Mouse (Mus musculus) lung, embryonic 16.5 days (tissue): ENCODE measurements around the gene Ccdc93. TPM values are rescaled to one million over a fixed set of nuclear protein-coding genes. Genes with fewer than 3 reads are reported as not detected.

ENCODE experiments used
- ATAC-seq: fragments of 200-750 bp; cut with Nextera tagmentation; 2 replicates; pipeline ENCODE4 v1.8.0; 2017; ENCODE audit warnings: low read depth, mild to moderate bottlenecking, moderate library complexity
- H3K27ac ChIP-seq: fragments of 300-500 bp; sonication (generic); 2 replicates; pipeline ENCODE4 v1.5.1; 2014; ENCODE audit warnings: mild to moderate bottlenecking, control low read depth, low read length
- H3K27me3 ChIP-seq: fragments of 300-500 bp; sonication (generic); 2 replicates; pipeline ENCODE4 v1.6.1; 2014; ENCODE audit warnings: low read depth, low read length, mixed read lengths; ENCODE audit not compliant: control insufficient read depth, insufficient read depth
- H3K36me3 ChIP-seq: fragments of 300-500 bp; sonication (generic); 2 replicates; pipeline ENCODE4 v1.6.1; 2014; ENCODE audit warnings: low read length; ENCODE audit not compliant: control insufficient read depth, insufficient read depth
- H3K4me1 ChIP-seq: fragments of 300-500 bp; sonication (generic); replicated peaks from 2 replicates; pipeline ENCODE4 v1.6.1; 2014; ENCODE audit warnings: low read length, mixed read lengths; ENCODE audit not compliant: control insufficient read depth, insufficient read depth
- H3K4me2 ChIP-seq: fragments of 300-500 bp; sonication (generic); 2 replicates; pipeline ENCODE4 v1.6.1; 2014; ENCODE audit warnings: low read depth, low read length, control low read depth
- H3K4me3 ChIP-seq: fragments of 300-500 bp; sonication (generic); 2 replicates; pipeline ENCODE4 v1.5.1; 2014; ENCODE audit warnings: mild to moderate bottlenecking, low read length, control low read depth
- H3K9ac ChIP-seq: fragments of 300-500 bp; sonication (generic); 2 replicates; pipeline ENCODE4 v1.6.1; 2014; ENCODE audit warnings: low read length, control low read depth
- H3K9me3 ChIP-seq: fragments of 300-500 bp; sonication (generic); 2 replicates; pipeline ENCODE4 v1.6.1; 2016; ENCODE audit warnings: low read length; ENCODE audit not compliant: control insufficient read depth
- whole genome bisulfite sequencing: fragments of 180-500 bp; shearing (Covaris S2); extraction: QIAGEN DNeasy Blood & Tissue Kit; methylation state at CpG from one replicate; pipeline ENCODE4 v1.1.7; 2014; 5-methylcytosine and 5-hydroxymethylcytosine counted together
- polyA plus RNA-seq: library from polyadenylated mRNA; unstranded; fragments of >200 nt; fragmentation: Nextera tagmentation; extraction: Ambion mirVana; gene quantifications from 2 replicates; pipeline ENCODE4 v1.2.1, GENCODE M21; 2015

Ccdc93 gene
- polyA plus RNA-seq, 1 experiment from 2014 or later, result 9.4 TPM

- Histone ChIP-seq H3K27ac (no peak overlapping the region), H3K4me3 (no peak overlapping the region), H3K9me3 (no peaks in the 10 kb centered on the region), H3K4me1 (no peaks in the 10 kb centered on the region), H3K36me3 (no peaks in the 10 kb centered on the region; the same call in 1 of the 2 replicates), H3K9ac (no peak overlapping the region), H3K4me2 (no peak overlapping the region), H3K27me3 (no peaks in the 10 kb centered on the region)
- 79% methylated on average over 7 of the region's 7 CpGs for WGBS
- ATAC-seq, result no peak
Observed at GRCm38 (mm10) chr1:121461895-121462294, 31.0 kb downstream of the Ccdc93 start.

GRCm38 (mm10) chr1:121462643-121463042, 31.8 kb downstream of the Ccdc93 start:
- H3K36me3 ChIP-seq, result no peaks in the 10 kb centered on the region; the same call in 1 of the 2 replicates
- no peaks in the 10 kb centered on the region for H3K9me3 ChIP-seq
- 71% methylated on average over 1 of the region's 1 CpGs for WGBS
- H3K9ac ChIP-seq, result no peak overlapping the region
- H3K27me3 ChIP-seq, result no peaks in the 10 kb centered on the region
- H3K4me3 ChIP-seq, result no peak overlapping the region
- ATAC-seq, result no peak
- no peaks in the 10 kb centered on the region for H3K4me1 ChIP-seq
- no peak overlapping the region for H3K27ac ChIP-seq
- H3K4me2 ChIP-seq, result no peak overlapping the region

- no peak overlapping the region for H3K9ac ChIP-seq
- H3K27me3 ChIP-seq, result no peaks in the 10 kb centered on the region
- no peak overlapping the region for H3K4me3 ChIP-seq
- no peak overlapping the region for H3K4me2 ChIP-seq
- H3K4me1 ChIP-seq, result no peaks in the 10 kb centered on the region
- no peaks in the 10 kb centered on the region; the same call in 1 of the 2 replicates for H3K36me3 ChIP-seq
- 57% methylated on average over 7 of the region's 7 CpGs for WGBS
- ATAC-seq, result no peak
- H3K27ac ChIP-seq, result no peak overlapping the region
- no peaks in the 10 kb centered on the region for H3K9me3 ChIP-seq
Observed at GRCm38 (mm10) chr1:121463806-121464205, 33.0 kb downstream of the Ccdc93 start.

- H3K4me3 ChIP-seq, result no peak overlapping the region
- WGBS, result 84% methylated on average over 3 of the region's 3 CpGs
- no peak overlapping the region for H3K9ac ChIP-seq
- no peak overlapping the region for H3K4me2 ChIP-seq
- ATAC-seq, result no peak; the same call in 1 of the 2 replicates
- H3K27ac ChIP-seq, result no peak overlapping the region
- H3K9me3 ChIP-seq, result no peaks in the 10 kb centered on the region
- no peaks in the 10 kb centered on the region for H3K4me1 ChIP-seq
- H3K27me3 ChIP-seq, result no peaks in the 10 kb centered on the region
- no peaks in the 10 kb centered on the region; the same call in 1 of the 2 replicates for H3K36me3 ChIP-seq
Observed at GRCm38 (mm10) chr1:121466276-121466675, 35.4 kb downstream of the Ccdc93 start.

- no peak overlapping the region for H3K4me3 ChIP-seq
- H3K9ac ChIP-seq, result no peak overlapping the region
- no peaks in the 10 kb centered on the region; the same call in 1 of the 2 replicates for H3K36me3 ChIP-seq
- no peak overlapping the region for H3K27ac ChIP-seq
- no peak for ATAC-seq
- H3K4me2 ChIP-seq, result no peak overlapping the region
- no peaks in the 10 kb centered on the region for H3K27me3 ChIP-seq
- WGBS, result 81% methylated on average over 2 of the region's 2 CpGs
- no peaks in the 10 kb centered on the region for H3K4me1 ChIP-seq
- no peaks in the 10 kb centered on the region for H3K9me3 ChIP-seq
Observed at GRCm38 (mm10) chr1:121468271-121468670, 37.4 kb downstream of the Ccdc93 start.

GRCm38 (mm10) chr1:121471503-121471902, 40.7 kb downstream of the Ccdc93 start:
- 55% methylated on average over 5 of the region's 5 CpGs for WGBS

GRCm38 (mm10) chr1:121477716-121478115, 46.9 kb downstream of the Ccdc93 start:
- Histone ChIP-seq H3K27me3 (no peaks in the 10 kb centered on the region), H3K9ac (no peak overlapping the region), H3K9me3 (no peaks in the 10 kb centered on the region), H3K4me1 (no peaks in the 10 kb centered on the region; the same call in 1 of the 2 replicates), H3K36me3 (peaks cover 16% of the 10 kb centered on the region), H3K27ac (no peak overlapping the region), H3K4me2 (no peak overlapping the region), H3K4me3 (no peak overlapping the region)
- 0 out of 2 replicates have a peak, but pooled peaks have one; percentile 16 for ATAC-seq
- WGBS, result 95% methylated on average over 5 of the region's 5 CpGs

More at GRCm38 (mm10) chr1:121471503-121471902, 40.7 kb downstream of the Ccdc93 start:
- H3K4me3 ChIP-seq, result no peak overlapping the region
- no peaks in the 10 kb centered on the region; the same call in 1 of the 2 replicates for H3K4me1 ChIP-seq
- no peaks in the 10 kb centered on the region for H3K9me3 ChIP-seq
- no peaks in the 10 kb centered on the region for H3K27me3 ChIP-seq
- H3K9ac ChIP-seq, result no peak overlapping the region
- no peak overlapping the region for H3K4me2 ChIP-seq
- ATAC-seq, result no peak
- no peak overlapping the region for H3K27ac ChIP-seq
- H3K36me3 ChIP-seq, result no peaks in the 10 kb centered on the region; the same call in 1 of the 2 replicates

GRCm38 (mm10) chr1:121478284-121478980, 47.6 kb downstream of the Ccdc93 start:
- 70% methylated on average over 12 of the region's 12 CpGs for WGBS
- no peak overlapping the region for H3K9ac ChIP-seq

GRCm38 (mm10) chr1:121479403-121479802, 48.6 kb downstream of the Ccdc93 start:
- ATAC-seq, result no peak
- peaks cover 16% of the 10 kb centered on the region for H3K36me3 ChIP-seq
- no peak overlapping the region for H3K4me2 ChIP-seq

More at GRCm38 (mm10) chr1:121478284-121478980, 47.6 kb downstream of the Ccdc93 start:
- no peak overlapping the region for H3K4me2 ChIP-seq
- H3K27ac ChIP-seq, result no peak overlapping the region
- H3K4me3 ChIP-seq, result no peak overlapping the region
- H3K27me3 ChIP-seq, result no peaks in the 10 kb centered on the region
- no peak for ATAC-seq
- no peaks in the 10 kb centered on the region; the same call in 1 of the 2 replicates for H3K4me1 ChIP-seq
- no peaks in the 10 kb centered on the region for H3K9me3 ChIP-seq
- peaks cover 16% of the 10 kb centered on the region for H3K36me3 ChIP-seq

More at GRCm38 (mm10) chr1:121479403-121479802, 48.6 kb downstream of the Ccdc93 start:
- Histone ChIP-seq H3K27ac (no peak overlapping the region), H3K4me1 (no peaks in the 10 kb centered on the region), H3K9me3 (no peaks in the 10 kb centered on the region), H3K27me3 (no peaks in the 10 kb centered on the region), H3K9ac (no peak overlapping the region), H3K4me3 (no peak overlapping the region)
- 91% methylated on average over 5 of the region's 5 CpGs for WGBS
